Mouse (Mus musculus) T-helper 17 cell (primary cell): Measurements from ENCODE around the gene Zfp618.

ENCODE experiments used
- in situ Hi-C, 2 experiments: fragments of 300-600 bp; cut with MboI, MseI; formaldehyde crosslinking; loops; 1 replicate in 1 of 2; 2 replicates in 1 of 2; pipeline ENCODE4 v1.15.1; 2025; ENCODE audit warnings: high pct_unique_total_duplicates in 2 of 2

Zfp618 gene

GRCm38 (mm10) chr4:63154028-63154427 lies 188.7 kb downstream of the Zfp618 start:
- in situ Hi-C loops, result loop anchor here in 1 of 2 experiments (5.0 kb wide), 1 partner anchor 293 kb away; no protein-coding TSS in a partner anchor

- in situ Hi-C loops, result loop anchor here in 1 of 2 experiments (5.0 kb wide), 1 partner anchor 293 kb away; no protein-coding TSS in a partner anchor
Measured at GRCm38 (mm10) chr4:63154699-63155098, 189.3 kb downstream of the Zfp618 start, which contains the start of gene Ambp. TSS of gene Ambp (minus strand) at chr4:63154799.

- in situ Hi-C loops, result no loop called here
Measured at GRCm38 (mm10) chr4:63155596-63155995, 190.2 kb downstream of the Zfp618 start.

GRCm38 (mm10) chr4:63156726-63157634 lies 191.6 kb downstream of the Zfp618 start:
- in situ Hi-C loops, result no loop called here

GRCm38 (mm10) chr4:63158192-63158591 lies 192.8 kb downstream of the Zfp618 start:
- in situ Hi-C loops, result no loop called here

GRCm38 (mm10) chr4:63158961-63159592 lies 193.7 kb downstream of the Zfp618 start:
- in situ Hi-C loops, result no loop called here

GRCm38 (mm10) chr4:63165636-63166035 lies 200.3 kb downstream of the Zfp618 start:
- in situ Hi-C loops, result loop anchor here (5.0 kb wide), 2 partner anchors 142 to 152 kb away; no protein-coding TSS in a partner anchor

GRCm38 (mm10) chr4:63166323-63166722 lies 200.9 kb downstream of the Zfp618 start:
- in situ Hi-C loops, result loop anchor here (5.0 kb wide), 2 partner anchors 141 to 151 kb away; no protein-coding TSS in a partner anchor

GRCm38 (mm10) chr4:63170061-63170460 lies 204.7 kb downstream of the Zfp618 start:
- in situ Hi-C loops, result no loop called here

- in situ Hi-C loops, result no loop called here
Measured at GRCm38 (mm10) chr4:63171122-63171521, 205.7 kb downstream of the Zfp618 start.

- in situ Hi-C loops, result no loop called here
Measured at GRCm38 (mm10) chr4:63171969-63172685, 206.8 kb downstream of the Zfp618 start, which contains the start of gene Kif12. TSS of gene Kif12 (minus strand) at chr4:63172131.

- in situ Hi-C loops, result no loop called here
Measured at GRCm38 (mm10) chr4:63181556-63181955, 216.2 kb downstream of the Zfp618 start.

GRCm38 (mm10) chr4:63186281-63186870 lies 221.0 kb downstream of the Zfp618 start:
- in situ Hi-C loops, result no loop called here
